Comparison of ENCODE assay signal across 15 mouse cellular contexts in genomic region chr13:69331537-69332435, GRCm38 (mm10).
DNase-seq lines count a peak whose midpoint lies in the region; ATAC-seq and TF ChIP-seq lines count a peak whose summit lies in the region.
"Had no signal": no experiment of that assay in that cellular context is flagged by ENCODE, and none has a peak within 500 bp of the region (broad histone marks: within the 10 kb centered on the region; RNA-seq: fewer than 3 reads in every experiment).

No protein-coding gene starts in this region.

- H3K27me3 ChIP-seq in hindbrain, embryonic 16.5 days (replicated peaks; ENCODE audit: control insufficient read depth, insufficient read depth, low read length): no peaks in the 10 kb centered on the region

- in situ Hi-C loops in ES-E14 (cut with MboI; ENCODE audit: low sequenced_read_pairs in 2 of 2, unreplicated experiment in 2 of 2): no loop called here

- H3K4me1 ChIP-seq in ES-E14 (ENCODE audit: control insufficient read depth in 2 of 2, insufficient read depth in 2 of 2, low read length in 2 of 2, poor library complexity in 1 of 2): no peaks in the 10 kb centered on the region
- no peaks in the 10 kb centered on the region for H3K4me1 ChIP-seq in hindbrain, embryonic 16.5 days (ENCODE audit: control insufficient read depth, insufficient read depth, low read depth, low read length)

- no peaks in the 10 kb centered on the region for H3K36me3 ChIP-seq in ES-E14 (ENCODE audit: control insufficient read depth, insufficient read depth, low read length, poor library complexity, severe bottlenecking)
- no peaks in the 10 kb centered on the region for H3K36me3 ChIP-seq in hindbrain, embryonic 16.5 days (ENCODE audit: control insufficient read depth, insufficient read depth, low read length)

- no peak overlapping the region for H3K9ac ChIP-seq in ES-E14 (ENCODE audit: insufficient read depth, low read depth, low read length, poor library complexity, severe bottlenecking)
- no peak overlapping the region for H3K9ac ChIP-seq in hindbrain, embryonic 16.5 days (ENCODE audit: low read depth, low read length)

- peak; percentile 11 to 16 for DNase-seq in kidney, postnatal 4 days
- no peak for DNase-seq in kidney, postnatal 36 days
- DNase-seq in ES-E14 (ENCODE audit: low read depth, low spot score) (peak; percentile 7), ZHBTc4 (ENCODE audit: low read depth, low spot score) (peak; percentile 48), adipocyte (ENCODE audit: low spot score) (no peak)
- DNase-seq in adrenal gland, adult 18-20 months (ENCODE audit: low spot score in 2 of 2): no peak
- DNase-seq: adrenal gland, postnatal 36 days; cerebellum, adult 11 months; kidney, postnatal 25 days; lung, adult 18-20 months; lung, postnatal 4 days; thymus, postnatal 36 days had no signal

- ATAC-seq in hindbrain, embryonic 16.5 days: peak; percentile 83
- ATAC-seq: inflammation-experienced regulatory T-cells, adult 6 months; Patski had no signal

- no peak overlapping the region for H3K27ac ChIP-seq in ES-E14 (ENCODE audit: insufficient read depth, low read depth, low read length, poor library complexity, severe bottlenecking)
- H3K27ac ChIP-seq in hindbrain, embryonic 16.5 days (ENCODE audit: low read depth, low read length): no peak overlapping the region

- H3K9me3 ChIP-seq in ES-E14 (ENCODE audit: control insufficient read depth, insufficient read depth, low read depth, low read length): no peaks in the 10 kb centered on the region
- no peaks in the 10 kb centered on the region for H3K9me3 ChIP-seq in hindbrain, embryonic 16.5 days (ENCODE audit: control insufficient read depth, low read length)

- 56% methylated on average over 19 of the region's 19 CpGs for WGBS in hindbrain, embryonic 16.5 days

- H3K4me3 ChIP-seq in ES-E14 (ENCODE audit: insufficient read depth in 1 of 2, low read depth in 1 of 2, low read length in 2 of 2, poor library complexity in 1 of 2, severe bottlenecking in 1 of 2): no peak overlapping the region
- H3K4me3 ChIP-seq in hindbrain, embryonic 16.5 days (ENCODE audit: low read length): no peak overlapping the region

- H3K4me2 ChIP-seq in hindbrain, embryonic 16.5 days (ENCODE audit: low read length): no peak overlapping the region

TF ChIP-seq in ES-E14, 5 proteins besides CTCF, POLR2A, EP300 and RAD21:
- TF ChIP-seq CHD2 (IDR thresholded peaks at IDR 0.05; ENCODE audit: low read depth, low read length): no peak
- TF ChIP-seq HCFC1 (IDR thresholded peaks at IDR 0.05; ENCODE audit: borderline replicate concordance, insufficient read depth, low read length): no peak
- no peak for TF ChIP-seq ZC3H11A (IDR thresholded peaks at IDR 0.05; ENCODE audit: borderline replicate concordance, low read depth, low read length)
- no peak for TF ChIP-seq ZNF384 (IDR thresholded peaks at IDR 0.05; ENCODE audit: low read depth, low read length)
- no peak for TF ChIP-seq MAFK (IDR thresholded peaks at IDR 0.05; ENCODE audit: insufficient read depth, low read depth, low read length)

Comparison
In these comparisons a context has a peak if more than half of its experiments do, and no peak if none do; other contexts are left out.
1. DNase-seq: peak in kidney, postnatal 4 days (2 of 2), ES-E14 (single experiment) and ZHBTc4 (single experiment); none in kidney, postnatal 36 days (0 of 2), adipocyte (single experiment) and adrenal gland, adult 18-20 months (0 of 2).